20 mouse cellular contexts compared by ENCODE assay signal in the genomic region with DNA sequence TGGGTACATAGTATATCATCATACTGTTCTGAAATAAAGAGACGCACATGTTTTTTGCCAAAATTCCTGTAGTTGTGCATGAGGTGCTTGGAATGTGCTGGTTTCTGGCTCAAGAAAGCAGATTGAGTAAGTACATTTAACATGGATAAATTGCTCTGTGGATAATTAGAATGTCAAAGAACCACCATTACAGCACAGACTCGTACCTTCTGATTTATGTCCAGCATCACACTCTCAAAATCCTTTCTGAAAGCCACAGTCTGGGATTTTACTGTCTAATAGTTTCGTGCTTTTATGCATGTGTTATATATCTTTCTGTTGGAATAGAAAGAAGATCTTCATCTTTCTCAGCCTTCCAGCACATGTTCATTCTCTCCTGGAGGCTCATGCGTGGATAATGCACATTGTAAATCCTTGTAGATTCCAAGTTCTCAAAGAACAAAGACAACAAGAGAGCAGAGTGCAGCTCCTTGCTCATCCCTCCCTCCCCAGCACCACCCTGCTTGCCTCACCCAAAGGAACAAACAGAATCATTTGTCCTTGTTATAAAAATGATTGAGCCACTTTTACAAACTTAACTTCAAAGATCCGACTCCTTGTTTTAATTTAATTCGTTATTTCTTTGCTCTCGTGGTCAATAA.
A peak's percentile ranks its signal among the peaks of the same experiment; 100 is the strongest.
DNase-seq lines count a peak whose midpoint lies in the region; ATAC-seq and TF ChIP-seq lines count a peak whose summit lies in the region.
"Had no signal": no experiment of that assay in that cellular context is flagged by ENCODE, and none has a peak within 500 bp of the region (broad histone marks: within the 10 kb centered on the region; RNA-seq: fewer than 3 reads in every experiment).

No protein-coding gene starts in this region.

- no peak for TF ChIP-seq POLR2A in kidney, adult 2 months (IDR thresholded peaks at IDR 0.05; ENCODE audit: low read depth, low read length)

- no peak for TF ChIP-seq CTCF in kidney, adult 2 months (conservative IDR thresholded peaks at IDR 0.05; ENCODE audit: insufficient read depth, insufficient read length, low read depth, low read length)

- no peaks in the 10 kb centered on the region for H3K27me3 ChIP-seq in kidney, embryonic 15.5 days
- no peaks in the 10 kb centered on the region for H3K27me3 ChIP-seq in kidney, adult 2 months (replicated peaks; ENCODE audit: control insufficient read depth, insufficient read depth, low read length)
- H3K27me3 ChIP-seq in neural tube, embryonic 14.5 days (ENCODE audit: control insufficient read depth, insufficient read depth, low read length), result no peaks in the 10 kb centered on the region
- H3K27me3 ChIP-seq: embryonic facial prominence, embryonic 15.5 days; heart, embryonic 12.5 days had no signal

- no peak overlapping the region for H3K4me2 ChIP-seq in kidney, embryonic 15.5 days
- H3K4me2 ChIP-seq in neural tube, embryonic 14.5 days (ENCODE audit: low read depth, low read length), result no peak overlapping the region
- H3K4me2 ChIP-seq: embryonic facial prominence, embryonic 15.5 days; heart, embryonic 12.5 days had no signal

- H3K9ac ChIP-seq in kidney, embryonic 15.5 days, result no peak overlapping the region
- H3K9ac ChIP-seq in neural tube, embryonic 14.5 days (replicated peaks; ENCODE audit: low read depth, low read length), result no peak overlapping the region
- H3K9ac ChIP-seq: embryonic facial prominence, embryonic 15.5 days; heart, embryonic 12.5 days had no signal

- peak; percentile 91 for ATAC-seq in kidney, embryonic 15.5 days (replicated peaks; ENCODE audit: low FRiP score)
- peak; percentile 49; the same call in 1 of the 2 replicates for ATAC-seq in neural tube, embryonic 14.5 days (ENCODE audit: low read depth)
- ATAC-seq: forebrain, embryonic 14.5 days had no signal

- H3K4me3 ChIP-seq in kidney, embryonic 15.5 days (replicated peaks), result no peak overlapping the region
- no peak overlapping the region for H3K4me3 ChIP-seq in kidney, adult 2 months (ENCODE audit: insufficient read depth, low read depth, low read length)
- H3K4me3 ChIP-seq in neural tube, embryonic 14.5 days (ENCODE audit: low read depth, low read length), result no peak overlapping the region
- H3K4me3 ChIP-seq: embryonic facial prominence, embryonic 15.5 days; erythroblast, embryonic 14.5 days; forebrain, embryonic 10.5 days; gastrocnemius, adult 2 months; heart, embryonic 12.5 days; hindbrain, embryonic 10.5 days had no signal

- no peak for DNase-seq in kidney, adult 2 months
- DNase-seq in kidney, postnatal 4 days, result peak; percentile 3
- no peak for DNase-seq in kidney, postnatal 36 days
- DNase-seq in embryo, embryonic 11 days, result peak; percentile 6
- no peak for DNase-seq in right cerebral cortex, postnatal 10 days (ENCODE audit: low spot score in 2 of 2)
- DNase-seq in layer of hippocampus, postnatal 10 days (ENCODE audit: low spot score in 2 of 2), result no peak
- DNase-seq: adrenal gland, adult 2 months; adrenal gland, postnatal 25 days; cerebellum, adult 8-10 months; cerebellum, postnatal 14 days; gastrocnemius, adult 2 months; gastrocnemius, postnatal 25 days had no signal

- H3K4me1 ChIP-seq in kidney, embryonic 15.5 days, result no peaks in the 10 kb centered on the region
- H3K4me1 ChIP-seq in kidney, adult 2 months (ENCODE audit: control insufficient read depth, insufficient read depth, low read length), result no peaks in the 10 kb centered on the region
- no peaks in the 10 kb centered on the region for H3K4me1 ChIP-seq in neural tube, embryonic 14.5 days (ENCODE audit: control insufficient read depth, insufficient read depth, low read length)
- H3K4me1 ChIP-seq: embryonic facial prominence, embryonic 15.5 days; forebrain, embryonic 10.5 days; heart, embryonic 12.5 days; hindbrain, embryonic 10.5 days had no signal

- WGBS in kidney, embryonic 15.5 days, result 29% methylated on average over 7 of the region's 7 CpGs
- 28% methylated on average over 7 of the region's 7 CpGs for WGBS in kidney, adult 2 months
- WGBS in neural tube, embryonic 14.5 days, result 22% methylated on average over 7 of the region's 7 CpGs

- 0 out of 2 replicates have a peak overlapping the region, but pooled peaks have one; percentile 22 for H3K27ac ChIP-seq in kidney, embryonic 15.5 days
- H3K27ac ChIP-seq in kidney, adult 2 months (ENCODE audit: insufficient read depth, low read depth, low read length), result no peak overlapping the region
- H3K27ac ChIP-seq in neural tube, embryonic 14.5 days (ENCODE audit: low read depth, low read length), result no peak overlapping the region
- H3K27ac ChIP-seq: embryonic facial prominence, embryonic 15.5 days; forebrain, embryonic 10.5 days; gastrocnemius, adult 2 months; hindbrain, embryonic 10.5 days had no signal

- H3K9me3 ChIP-seq in kidney, embryonic 15.5 days (replicated peaks), result no peaks in the 10 kb centered on the region
- H3K9me3 ChIP-seq in neural tube, embryonic 14.5 days (ENCODE audit: control insufficient read depth, low read length), result no peaks in the 10 kb centered on the region
- H3K9me3 ChIP-seq: embryonic facial prominence, embryonic 15.5 days; forebrain, embryonic 10.5 days; hindbrain, embryonic 10.5 days had no signal

- H3K36me3 ChIP-seq in kidney, embryonic 15.5 days, result no peaks in the 10 kb centered on the region
- no peaks in the 10 kb centered on the region for H3K36me3 ChIP-seq in kidney, adult 2 months (ENCODE audit: control insufficient read depth, insufficient read depth, low read length)
- H3K36me3 ChIP-seq in neural tube, embryonic 14.5 days (ENCODE audit: control insufficient read depth, insufficient read depth, low read length), result no peaks in the 10 kb centered on the region
- H3K36me3 ChIP-seq: embryonic facial prominence, embryonic 15.5 days; forebrain, embryonic 10.5 days; heart, embryonic 12.5 days; hindbrain, embryonic 10.5 days had no signal

Comparison
In these comparisons a context has a peak if more than half of its experiments do, and no peak if none do; other contexts are left out.
1. DNase-seq: peak in kidney, postnatal 4 days (2 of 2) and embryo, embryonic 11 days (single experiment); none in kidney, adult 2 months (single experiment), kidney, postnatal 36 days (0 of 2), right cerebral cortex, postnatal 10 days (0 of 2) and layer of hippocampus, postnatal 10 days (0 of 2).